Mouse (Mus musculus): Measurements from ENCODE around the gene Grik1. TPM values are rescaled to one million over a fixed set of nuclear protein-coding genes. Genes with fewer than 3 reads are reported as not detected.

The Grik1 gene
- total RNA-seq, 2 experiments from 2014 or later, result 35.1 to 37.0 TPM

DNA sequence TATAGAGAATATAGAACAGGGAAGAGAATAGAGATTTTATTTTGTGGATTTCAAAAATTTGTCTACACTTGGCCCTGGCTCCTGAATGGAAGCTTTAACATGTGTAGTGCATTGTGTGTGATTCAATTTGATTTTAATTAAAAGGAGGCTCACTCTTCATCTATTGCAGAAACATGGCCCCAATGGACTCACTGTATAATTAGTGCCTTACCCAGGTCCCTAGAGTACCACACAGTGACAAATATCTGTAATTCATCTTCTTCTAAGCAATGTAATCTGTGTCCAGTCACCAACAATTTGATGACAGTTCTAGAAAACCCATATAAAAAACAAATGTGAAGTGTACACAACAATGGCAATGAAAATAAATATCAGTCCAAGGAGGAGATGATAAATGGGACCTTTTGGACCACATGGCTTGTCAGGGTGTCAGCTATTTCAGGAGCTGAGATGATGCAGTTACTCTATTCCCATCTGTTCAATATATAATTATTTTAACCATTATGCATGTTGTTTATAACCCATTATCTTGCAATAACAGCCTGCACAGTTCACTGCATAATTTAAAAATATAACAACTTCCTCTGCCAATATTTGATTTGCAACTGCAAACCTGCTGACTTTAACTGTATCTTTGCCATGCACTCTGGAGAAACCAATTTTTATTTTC is 305.7 kb downstream of the Grik1 start:
- no peak for DNase-seq (ENCODE audit: extremely low spot score in 1 of 2, low spot score in 2 of 2)
- intact Hi-C loops (cut with DNase I), result no loop called here

GRCm38 (mm10) chr16:87974076-87974443 is 316.0 kb downstream of the Grik1 start:
- DNase-seq (ENCODE audit: extremely low spot score in 1 of 2, low spot score in 2 of 2), result no peak
- intact Hi-C loops (cut with DNase I), result no loop called here

- no peak for DNase-seq (ENCODE audit: extremely low spot score in 1 of 2, low spot score in 2 of 2)
- intact Hi-C loops (cut with DNase I), result no loop called here
These were observed 316.5 kb downstream of the Grik1 start for GRCm38 (mm10) chr16:87973394-87974075.

DNA sequence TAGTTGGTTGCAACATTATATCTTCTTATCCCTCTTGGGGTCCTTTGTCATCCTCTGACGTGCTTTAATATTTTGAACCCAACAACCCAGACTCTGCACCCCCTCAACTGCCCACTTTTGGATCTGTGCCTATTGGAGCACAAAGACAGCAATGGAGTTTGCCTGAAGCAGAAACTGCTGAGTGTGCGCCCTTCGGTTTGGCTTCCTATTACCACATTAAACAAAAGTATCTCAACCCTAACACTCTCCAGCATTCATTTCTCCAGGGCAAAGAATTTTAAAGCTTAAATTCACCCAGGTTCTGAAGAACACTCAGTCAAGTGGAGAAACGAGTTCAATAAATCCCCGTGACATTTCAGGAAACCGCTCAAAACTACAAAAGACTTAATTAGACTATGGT is 318.2 kb downstream of the Grik1 start:
- intact Hi-C loops (cut with DNase I), result no loop called here
- DNase-seq (ENCODE audit: extremely low spot score in 1 of 2, low spot score in 2 of 2), result no peak

DNA sequence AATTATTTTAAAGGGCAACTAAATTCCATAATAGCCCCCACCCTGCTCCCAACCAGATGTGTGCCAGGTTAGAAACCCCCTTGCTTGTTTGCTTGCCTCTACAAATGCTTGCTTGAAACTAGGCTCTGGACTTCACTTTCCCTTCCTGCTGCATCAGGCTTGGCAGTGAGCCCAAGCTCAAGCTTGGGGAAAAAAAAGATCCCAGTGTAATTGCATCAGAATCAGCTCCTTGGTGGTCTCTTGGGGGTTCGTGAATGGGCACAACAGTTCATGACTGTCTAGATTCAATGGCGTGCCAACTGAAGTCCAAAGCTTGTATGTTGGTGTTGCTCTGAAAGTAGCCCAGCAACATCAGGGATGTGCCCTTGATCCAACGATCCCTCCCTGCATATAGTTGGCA is 320.1 kb downstream of the Grik1 start:
- intact Hi-C loops (cut with DNase I), result no loop called here
- DNase-seq (ENCODE audit: extremely low spot score in 1 of 2, low spot score in 2 of 2), result peak in 1 of 2 experiments; percentile 26

GRCm38 (mm10) chr16:87961419-87961818 is 328.6 kb downstream of the Grik1 start:
- intact Hi-C loops (cut with DNase I), result no loop called here
- no peak for DNase-seq (ENCODE audit: extremely low spot score in 1 of 2, low spot score in 2 of 2)

- intact Hi-C loops (cut with DNase I), result no loop called here
- no peak for DNase-seq (ENCODE audit: extremely low spot score in 1 of 2, low spot score in 2 of 2)
These were observed 332.6 kb downstream of the Grik1 start for GRCm38 (mm10) chr16:87957449-87957848.

DNA sequence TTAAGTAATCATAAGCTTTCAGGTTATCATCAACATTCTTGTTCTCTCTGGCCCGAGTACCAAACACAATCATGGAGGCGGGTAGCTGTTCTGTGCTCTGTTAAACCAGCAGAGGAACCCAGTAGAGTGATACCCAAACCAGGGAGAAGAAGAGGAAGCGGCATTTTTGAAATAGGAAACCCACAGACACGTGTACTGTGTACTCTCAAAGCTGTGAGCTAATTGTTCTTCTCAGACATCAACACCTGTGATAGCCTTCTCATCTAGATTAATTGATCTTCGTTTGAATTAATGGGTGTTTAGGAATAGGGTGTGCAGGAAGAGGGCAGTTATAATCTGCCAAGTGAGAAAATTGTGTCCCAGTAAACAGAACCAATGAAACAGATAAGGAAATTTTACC is 333.9 kb downstream of the Grik1 start:
- DNase-seq (ENCODE audit: extremely low spot score in 1 of 2, low spot score in 2 of 2), result no peak
- intact Hi-C loops (cut with DNase I), result no loop called here

DNA sequence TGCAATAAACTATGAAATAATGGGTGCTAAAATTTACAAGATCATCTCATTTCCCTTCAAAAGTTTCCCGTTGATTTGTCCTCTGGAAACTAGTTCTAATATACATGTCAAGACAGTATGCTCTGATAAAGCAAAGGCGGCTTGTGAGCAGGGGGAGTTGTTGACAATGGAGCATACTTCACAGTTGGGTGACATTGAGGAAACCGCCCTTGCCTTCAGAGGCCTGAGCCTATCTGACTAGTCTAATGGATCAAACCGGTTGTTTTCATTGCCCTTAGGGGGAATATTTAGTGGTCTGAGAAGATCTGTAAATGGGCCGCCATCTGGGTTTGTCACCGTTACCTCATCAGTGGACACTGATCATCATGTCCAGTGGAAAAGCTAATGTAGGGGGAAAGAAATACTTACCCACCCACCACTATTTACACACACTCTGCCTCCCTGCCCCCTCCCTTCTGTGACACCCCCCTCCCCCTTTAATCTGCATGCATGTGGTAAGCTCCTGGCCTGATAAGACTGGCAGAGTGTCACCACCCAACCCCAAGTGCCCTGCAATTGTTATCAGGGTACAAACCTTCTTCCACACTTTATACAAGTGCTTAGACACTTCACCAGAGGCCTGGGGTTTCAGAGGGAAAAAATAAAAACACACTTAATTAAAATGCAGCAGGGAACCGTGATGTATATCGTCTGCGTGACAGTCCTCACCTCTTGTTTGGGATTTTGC is 335.2 kb downstream of the Grik1 start:
- DNase-seq (ENCODE audit: extremely low spot score in 1 of 2, low spot score in 2 of 2), result no peak

GRCm38 (mm10) chr16:87953176-87953575 is 336.9 kb downstream of the Grik1 start:
- intact Hi-C loops (cut with DNase I), result no loop called here
- DNase-seq (ENCODE audit: extremely low spot score in 1 of 2, low spot score in 2 of 2), result no peak

More for the DNA sequence above, 335.2 kb downstream of the Grik1 start:
- intact Hi-C loops (cut with DNase I), result no loop called here

DNA sequence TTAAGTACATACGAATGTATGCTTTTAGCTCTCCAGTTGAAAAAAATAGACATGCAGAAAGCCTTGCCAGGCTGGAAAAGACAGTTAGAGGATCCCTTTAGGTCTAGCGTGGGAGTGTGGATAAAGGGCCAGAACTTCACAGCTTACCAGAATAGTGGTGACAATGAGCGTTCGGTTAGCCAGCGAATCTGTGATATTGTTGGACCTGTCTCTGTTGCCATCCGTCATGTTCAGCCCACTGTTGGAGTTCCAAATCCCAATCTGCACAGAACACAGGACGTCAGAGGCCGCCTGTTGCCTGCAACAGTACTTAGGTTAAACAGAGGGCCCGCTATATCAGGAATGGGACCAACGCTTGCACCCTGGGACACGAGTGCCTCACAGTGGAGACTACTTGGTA is 340.2 kb downstream of the Grik1 start:
- peak; percentile 17 to 21 for DNase-seq (ENCODE audit: extremely low spot score in 1 of 2, low spot score in 2 of 2)
- intact Hi-C loops (cut with DNase I), result no loop called here

GRCm38 (mm10) chr16:87948122-87948521 is 341.9 kb downstream of the Grik1 start:
- no peak for DNase-seq (ENCODE audit: extremely low spot score in 1 of 2, low spot score in 2 of 2)
- intact Hi-C loops (cut with DNase I), result no loop called here

GRCm38 (mm10) chr16:87944318-87944717 is 345.7 kb downstream of the Grik1 start:
- DNase-seq (ENCODE audit: extremely low spot score in 1 of 2, low spot score in 2 of 2), result no peak
- intact Hi-C loops (cut with DNase I), result no loop called here

DNA sequence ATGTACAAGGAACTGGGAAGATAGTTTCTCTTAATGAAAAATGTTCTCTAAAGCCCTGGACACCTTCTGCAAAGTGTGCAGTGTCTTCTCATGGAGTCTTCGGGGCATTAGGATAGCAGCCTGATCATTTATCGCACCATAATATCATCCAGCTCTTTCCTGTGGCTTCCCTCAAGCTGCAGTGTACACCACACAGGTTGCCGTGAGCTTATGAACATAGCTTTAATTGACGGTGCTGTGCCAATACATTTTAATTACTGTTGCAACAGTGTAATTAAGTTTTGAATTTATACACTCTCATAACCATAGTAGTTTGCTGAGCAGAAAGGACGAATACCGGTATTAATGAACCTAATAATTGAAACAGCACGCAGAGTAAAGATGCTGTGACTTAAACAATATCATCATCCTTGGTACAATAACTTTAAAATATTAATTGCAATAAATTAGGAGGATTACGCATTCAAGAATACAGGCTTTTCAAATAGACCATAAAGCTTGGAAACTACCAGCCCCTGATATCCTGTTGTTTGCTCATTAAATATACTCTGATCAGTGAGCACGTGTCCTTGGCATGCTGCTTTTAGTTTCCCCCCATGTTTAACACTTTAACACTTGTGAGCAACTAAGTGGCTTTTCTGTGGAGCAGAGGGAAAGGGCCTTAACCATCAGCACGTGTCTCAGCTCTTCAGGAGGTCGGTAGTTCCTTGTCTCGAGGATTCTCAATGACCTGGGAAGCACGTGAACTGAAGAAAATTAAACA is 347.8 kb downstream of the Grik1 start:
- DNase-seq (ENCODE audit: extremely low spot score in 1 of 2, low spot score in 2 of 2), result no peak
- intact Hi-C loops (cut with DNase I), result no loop called here

GRCm38 (mm10) chr16:87934685-87935084 is 355.4 kb downstream of the Grik1 start:
- intact Hi-C loops (cut with DNase I), result no loop called here
- DNase-seq (ENCODE audit: extremely low spot score in 1 of 2, low spot score in 2 of 2), result no peak

GRCm38 (mm10) chr16:87931358-87931757 is 358.7 kb downstream of the Grik1 start:
- intact Hi-C loops (cut with DNase I), result no loop called here
- DNase-seq (ENCODE audit: extremely low spot score in 1 of 2, low spot score in 2 of 2), result no peak

GRCm38 (mm10) chr16:87930519-87930918 is 359.5 kb downstream of the Grik1 start:
- intact Hi-C loops (cut with DNase I), result no loop called here
- no peak for DNase-seq (ENCODE audit: extremely low spot score in 1 of 2, low spot score in 2 of 2)

- intact Hi-C loops (cut with DNase I), result no loop called here
These were observed 361.4 kb downstream of the Grik1 start for GRCm38 (mm10) chr16:87928671-87929070.

DNA sequence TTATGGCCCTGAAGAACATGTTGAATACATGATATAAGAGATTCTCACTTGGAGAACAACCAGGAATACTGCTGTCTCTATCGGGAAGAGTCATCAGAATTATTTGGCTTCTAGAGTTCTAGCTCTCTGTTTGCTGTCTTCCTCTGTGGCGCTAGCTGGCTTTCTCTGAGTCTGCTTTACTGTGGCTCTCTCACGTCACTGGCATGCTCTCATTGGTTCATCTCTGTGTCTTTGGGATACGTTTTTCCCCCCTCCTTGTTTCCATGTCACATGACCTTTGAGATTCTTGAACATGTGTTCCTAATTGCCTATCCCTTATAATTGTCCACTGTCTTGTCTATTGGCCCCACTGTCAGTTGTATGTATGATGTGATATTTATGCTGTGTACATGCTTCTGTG is 372.2 kb downstream of the Grik1 start:
- no peak for DNase-seq (ENCODE audit: extremely low spot score in 1 of 2, low spot score in 2 of 2)
- intact Hi-C loops (cut with DNase I), result no loop called here

More at GRCm38 (mm10) chr16:87928671-87929070, 361.4 kb downstream of the Grik1 start:
- DNase-seq (ENCODE audit: extremely low spot score in 1 of 2, low spot score in 2 of 2), result no peak
